Mouse (Mus musculus) CD8-positive naive resting alpha-beta T cell, adult 57 days (primary cell): ENCODE results near the gene Mkrn2. TPM values are rescaled to one million over a fixed set of nuclear protein-coding genes. Genes with fewer than 3 reads are reported as not detected.

Experiments
- total RNA-seq: library from RNA; stranded (reverse); gene quantifications from one replicate; pipeline ENCODE4 v1.2.4, GENCODE M21; 2023

The Mkrn2 gene
- 37.3 TPM for total RNA-seq

DNA sequence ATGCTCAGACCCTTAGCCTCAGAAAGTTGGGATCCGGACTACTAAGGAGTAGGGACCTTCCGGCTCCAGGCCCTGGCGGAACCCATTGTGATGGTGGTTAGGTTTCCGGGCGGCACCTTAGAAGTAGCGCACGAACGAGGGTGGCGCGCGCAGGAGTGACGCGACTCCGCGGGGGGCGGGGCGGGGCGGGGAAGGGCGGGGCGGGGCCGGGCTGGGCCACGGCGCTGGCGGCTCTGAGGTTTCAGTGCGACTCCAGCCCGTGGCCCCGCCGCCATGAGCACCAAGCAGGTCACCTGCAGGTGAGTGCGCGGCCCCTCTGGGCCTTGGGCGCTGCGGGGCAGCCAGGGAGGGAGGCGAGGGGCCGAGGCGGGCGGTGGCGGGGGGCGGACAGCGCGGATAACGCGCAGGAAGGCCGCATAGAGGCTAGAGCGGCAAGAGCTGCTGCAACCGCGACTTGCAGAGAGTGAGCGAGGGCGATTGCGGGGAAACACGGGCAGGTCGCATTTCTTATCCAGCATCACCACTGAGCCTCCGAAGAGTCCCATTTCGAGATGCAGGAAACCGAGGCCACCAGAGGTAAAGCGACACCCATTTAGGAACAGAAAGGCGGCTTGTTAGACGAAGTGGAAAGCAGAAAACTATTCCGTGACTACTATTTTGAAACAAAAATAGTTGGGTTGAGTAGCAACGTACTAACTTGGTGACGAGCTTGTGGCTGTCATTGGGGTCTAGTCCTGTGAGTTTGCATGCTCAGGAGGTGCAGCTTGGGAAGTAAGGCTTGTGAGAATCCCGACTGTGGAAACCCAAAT is at the start of gene Mkrn2:
TSS of gene Mkrn2 (plus strand) at position 188 of the 809 bp plus-strand sequence.

GRCm38 (mm10) chr6:115592458-115592857 is 9.2 kb upstream of the Mkrn2 start, which contains the start of gene Mkrn2os:
Mkrn2os (minus strand) TSS chr6:115592576.

Other genes starting within 250 kb of the Mkrn2 start
- gene Pparg, start 241.0 kb upstream of the Mkrn2 start, total RNA-seq = 1.0 TPM
- gene Tsen2, start 57.2 kb upstream of the Mkrn2 start, total RNA-seq = 10.0 TPM
- gene Mkrn2os, start 9.3 kb upstream of the Mkrn2 start, total RNA-seq = not detected
- 149 TPM for gene Raf1, start 74.7 kb downstream of the Mkrn2 start, total RNA-seq
- gene Tmem40, start 160.5 kb downstream of the Mkrn2 start, total RNA-seq = not detected
- 5.6 TPM for gene Cand2, start 172.6 kb downstream of the Mkrn2 start, total RNA-seq
- gene Rpl32, start 206.8 kb downstream of the Mkrn2 start, total RNA-seq = 3,642 TPM
- gene Efcab12, start 236.5 kb downstream of the Mkrn2 start, total RNA-seq = 0.52 TPM